In the genomic region with DNA sequence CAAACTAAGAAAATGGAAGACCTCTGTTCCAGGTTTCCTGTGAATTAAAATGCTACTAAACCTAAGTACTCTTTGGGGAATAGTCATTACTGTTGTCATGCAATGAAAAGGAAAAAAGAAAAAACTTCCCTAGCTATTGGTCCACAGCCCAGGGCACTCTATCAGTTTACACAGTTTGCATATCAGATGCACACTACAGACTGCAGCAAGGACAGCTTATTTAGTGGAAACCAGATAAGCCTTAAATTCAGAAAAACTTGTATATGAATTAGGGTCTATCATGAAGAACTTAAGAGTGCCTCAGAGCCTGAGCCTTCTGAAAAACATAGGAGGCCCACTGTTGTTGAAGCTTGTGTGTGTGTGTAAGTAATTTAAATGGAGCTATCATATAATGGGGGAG, we compare ENCODE assay signal across 18 mouse cellular contexts.
"Had no signal": no experiment of that assay in that cellular context is flagged by ENCODE, and none has a peak within 500 bp of the region (broad histone marks: within the 10 kb centered on the region; RNA-seq: fewer than 3 reads in every experiment).

No protein-coding gene starts in this region.

- ATAC-seq: midbrain, embryonic 16.5 days had no signal

- H3K4me3 ChIP-seq: megakaryocyte, embryonic 14.5 days; midbrain, embryonic 10.5 days; midbrain, embryonic 12.5 days; myocyte; neural tube, embryonic 13.5 days; neural tube, embryonic 15.5 days; stomach, embryonic 15.5 days had no signal

- H3K9ac ChIP-seq: lung, embryonic 14.5 days; midbrain, embryonic 12.5 days; neural tube, embryonic 13.5 days; neural tube, embryonic 15.5 days; stomach, embryonic 15.5 days had no signal

- H3K4me2 ChIP-seq: lung, embryonic 14.5 days; midbrain, embryonic 12.5 days; neural tube, embryonic 13.5 days; neural tube, embryonic 15.5 days; stomach, embryonic 15.5 days had no signal

- DNase-seq: lung, adult 18-20 months; lung, postnatal 10 days; lung, postnatal 4 days; midbrain, embryonic 14.5 days; retina, postnatal 1 day; right cerebral cortex, adult 18-20 months; right cerebral cortex, postnatal 14 days; thymus, postnatal 14 days; thymus, postnatal 36 days had no signal

- H3K4me1 ChIP-seq: neural tube, embryonic 13.5 days; neural tube, embryonic 15.5 days; stomach, embryonic 15.5 days had no signal

- H3K27ac ChIP-seq: midbrain, embryonic 10.5 days; midbrain, embryonic 12.5 days; neural tube, embryonic 13.5 days; neural tube, embryonic 15.5 days had no signal

- H3K36me3 ChIP-seq: midbrain, embryonic 10.5 days; midbrain, embryonic 12.5 days; neural tube, embryonic 13.5 days; neural tube, embryonic 15.5 days; stomach, embryonic 15.5 days had no signal

- H3K27me3 ChIP-seq: megakaryocyte, embryonic 14.5 days; midbrain, embryonic 12.5 days; neural tube, embryonic 13.5 days; neural tube, embryonic 15.5 days; stomach, embryonic 15.5 days had no signal

- H3K9me3 ChIP-seq: megakaryocyte, embryonic 14.5 days; midbrain, embryonic 10.5 days; midbrain, embryonic 12.5 days; neural tube, embryonic 13.5 days; neural tube, embryonic 15.5 days; stomach, embryonic 15.5 days had no signal
